10 mouse cellular contexts compared by ENCODE assay signal in genomic region chr15:102097147-102097915, GRCm38 (mm10). TPM values are rescaled to one million over a fixed set of nuclear protein-coding genes. Genes with fewer than 3 reads are reported as not detected.
DNase-seq lines count a peak whose midpoint lies in the region; ATAC-seq and TF ChIP-seq lines count a peak whose summit lies in the region.
"Had no signal": no experiment of that assay in that cellular context is flagged by ENCODE, and none has a peak within 500 bp of the region (broad histone marks: within the 10 kb centered on the region; RNA-seq: fewer than 3 reads in every experiment).

No protein-coding gene starts in this region.

- H3K36me3 ChIP-seq in heart, adult 2 months (ENCODE audit: control insufficient read depth, insufficient read depth, low read length): peaks cover 27% of the 10 kb centered on the region
- H3K36me3 ChIP-seq in heart, embryonic 10.5 days: peaks cover 55% of the 10 kb centered on the region

- H3K27me3 ChIP-seq in heart, adult 2 months (ENCODE audit: control insufficient read depth, insufficient read depth, low read length): no peaks in the 10 kb centered on the region
- no peaks in the 10 kb centered on the region for H3K27me3 ChIP-seq in heart, embryonic 10.5 days (ENCODE audit: insufficient read depth, poor library complexity, severe bottlenecking)

- no peaks in the 10 kb centered on the region for H3K9me3 ChIP-seq in heart, embryonic 10.5 days

- no peak overlapping the region for H3K4me3 ChIP-seq in heart, adult 2 months
- no peak overlapping the region for H3K4me3 ChIP-seq in heart, embryonic 10.5 days

- H3K27ac ChIP-seq in heart, adult 2 months: peak overlapping the region; percentile 69
- no peak overlapping the region for H3K27ac ChIP-seq in heart, embryonic 10.5 days

- intact Hi-C loops in heart, adult 2 months (cut with DNase I): no loop called here
- intact Hi-C loops in heart, postnatal 14 days (cut with DNase I): no loop called here

- H3K79me2 ChIP-seq in heart, adult 2 months (replicated peaks; ENCODE audit: control insufficient read depth, insufficient read depth, low read length): no peaks in the 10 kb centered on the region

- no peak for ATAC-seq in inflammation-experienced regulatory T-cells, adult 6 months

- TF ChIP-seq CTCF in heart, adult 2 months (IDR thresholded peaks at IDR 0.05): no peak

- H3K4me1 ChIP-seq in heart, adult 2 months (ENCODE audit: control insufficient read depth, insufficient read depth, low read length): peaks cover 28% of the 10 kb centered on the region
- H3K4me1 ChIP-seq in heart, embryonic 10.5 days: peaks cover 48% of the 10 kb centered on the region

- no peak overlapping the region for H3K9ac ChIP-seq in heart, adult 2 months (ENCODE audit: low read depth, low read length)

- TF ChIP-seq POLR2A in heart, adult 2 months (IDR thresholded peaks at IDR 0.05; ENCODE audit: insufficient read depth, low read depth, low read length): peak; percentile 52

- DNase-seq in heart, adult 2 months: peak; percentile 69 to 75
- no peak for DNase-seq in heart, embryonic 10.5 days (ENCODE audit: low spot score)
- peak; percentile 46 for DNase-seq in urinary bladder, postnatal 14 days (ENCODE audit: low spot score)
- no peak for DNase-seq in urinary bladder, adult 2 months (ENCODE audit: low spot score)
- DNase-seq in heart, postnatal 14 days: peak; percentile 56 to 71
- no peak for DNase-seq in embryo, embryonic 10 days (ENCODE audit: low spot score)
- no peak for DNase-seq in layer of hippocampus, postnatal 25 days (ENCODE audit: extremely low spot score in 1 of 2, low spot score in 1 of 2)
- DNase-seq: layer of hippocampus, adult 9-11 months had no signal

- WGBS in heart, adult 2 months: 41% methylated on average over 8 of the region's 8 CpGs
- WGBS in heart, embryonic 10.5 days: 69% methylated on average over 8 of the region's 8 CpGs

- 0 out of 2 replicates have a peak, but pooled peaks have one; percentile 7 for TF ChIP-seq EP300 in heart, adult 2 months (IDR thresholded peaks at IDR 0.05; ENCODE audit: insufficient read depth, low read depth, low read length)

RNA-seq across cellular contexts. Expression of gene Tns2, which starts 2.9 kb away (rescaled TPM):
- total RNA-seq in heart, adult 2 months (2021): 100 to 1,000 TPM; 114 to 130 TPM
- 157 and 184 TPM in 2 replicates for polyA plus RNA-seq in heart, adult 2 months (2012; rRNA removed)
- 19.8 and 19.9 TPM in 2 replicates for polyA plus RNA-seq in heart, embryonic 10.5 days (2016; fragmentation: Nextera tagmentation; extraction: Ambion mirVana)
- 69.2 and 107 TPM in 2 replicates for polyA plus RNA-seq in urinary bladder, adult 2 months (2012; rRNA removed)
- total RNA-seq in heart, postnatal 14 days (2021): 100 to 1,000 TPM; 119 to 121 TPM
- 1 to 10 TPM; 3.3 to 4.2 (median 3.8) TPM for polyA plus RNA-seq in inflammation-experienced regulatory T-cells, adult 6 months (2017; shearing (Covaris generic))
- total RNA-seq in layer of hippocampus, postnatal 25 days (2021): 10 to 100 TPM; 13.3 to 15.0 TPM

RNA-seq across cellular contexts. Expression of gene Eif4b, which starts 23.8 kb away (rescaled TPM):
- total RNA-seq in heart, adult 2 months (2021): 100 to 1,000 TPM; 138 to 177 TPM
- polyA plus RNA-seq in heart, adult 2 months (2012; rRNA removed): 50.7 and 87.9 TPM in 2 replicates
- 85.5 and 99.6 TPM in 2 replicates for polyA plus RNA-seq in heart, embryonic 10.5 days (2016; fragmentation: Nextera tagmentation; extraction: Ambion mirVana)
- polyA plus RNA-seq in urinary bladder, adult 2 months (2012; rRNA removed): 121 and 170 TPM in 2 replicates
- 100 to 1,000 TPM; 130 to 147 TPM for total RNA-seq in heart, postnatal 14 days (2021)
- 100 to 1,000 TPM in 2 of 3 experiments, 10 to 100 TPM in 1; 90.5 to 131 (median 129) TPM for polyA plus RNA-seq in inflammation-experienced regulatory T-cells, adult 6 months (2017; shearing (Covaris generic))
- 100 to 1,000 TPM; 182 to 188 TPM for total RNA-seq in layer of hippocampus, postnatal 25 days (2021)

RNA-seq across cellular contexts. Expression of gene Spryd3, which starts 38.7 kb away (rescaled TPM):
- 10 to 100 TPM; 13.4 to 14.2 TPM for total RNA-seq in heart, adult 2 months (2021)
- 23.1 and 24.2 TPM in 2 replicates for polyA plus RNA-seq in heart, adult 2 months (2012; rRNA removed)
- 19.0 and 19.4 TPM in 2 replicates for polyA plus RNA-seq in heart, embryonic 10.5 days (2016; fragmentation: Nextera tagmentation; extraction: Ambion mirVana)
- polyA plus RNA-seq in urinary bladder, adult 2 months (2012; rRNA removed): 43.7 and 50.0 TPM in 2 replicates
- total RNA-seq in heart, postnatal 14 days (2021): 10 to 100 TPM; 14.0 to 17.5 TPM
- polyA plus RNA-seq in inflammation-experienced regulatory T-cells, adult 6 months (2017; shearing (Covaris generic)): 10 to 100 TPM; 32.1 to 44.8 (median 33.6) TPM
- 100 to 1,000 TPM; 149 to 154 TPM for total RNA-seq in layer of hippocampus, postnatal 25 days (2021)

RNA-seq across cellular contexts. Expression of gene Igfbp6, which starts 46.8 kb away (rescaled TPM):
- total RNA-seq in heart, adult 2 months (2021): 10 to 100 TPM; 28.9 to 31.7 TPM
- polyA plus RNA-seq in heart, adult 2 months (2012; rRNA removed): 47.6 and 56.1 TPM in 2 replicates
- 0.64 and 0.67 TPM in 2 replicates for polyA plus RNA-seq in heart, embryonic 10.5 days (2016; fragmentation: Nextera tagmentation; extraction: Ambion mirVana)
- polyA plus RNA-seq in urinary bladder, adult 2 months (2012; rRNA removed): 260 TPM in 2 replicates
- 10 to 100 TPM; 42.0 to 51.8 TPM for total RNA-seq in heart, postnatal 14 days (2021)
- under 1 TPM in 1 of 3 experiments, not detected in 2; 0.33 TPM for polyA plus RNA-seq in inflammation-experienced regulatory T-cells, adult 6 months (2017; shearing (Covaris generic))
- total RNA-seq in layer of hippocampus, postnatal 25 days (2021): 10 to 100 TPM in 1 of 2 experiments, 1 to 10 TPM in 1; 8.0 to 11.1 TPM

RNA-seq across cellular contexts. Expression of gene Soat2, which starts 53.0 kb away (rescaled TPM):
- under 1 TPM in 1 of 2 experiments, not detected in 1; 0.09 TPM for total RNA-seq in heart, adult 2 months (2021)
- polyA plus RNA-seq in heart, adult 2 months (2012; rRNA removed): 0.12 and 0.16 TPM in 2 replicates
- polyA plus RNA-seq in heart, embryonic 10.5 days (2016; fragmentation: Nextera tagmentation; extraction: Ambion mirVana): 2.0 and 7.9 TPM in 2 replicates
- 0.59 and 0.89 TPM in 2 replicates for polyA plus RNA-seq in urinary bladder, adult 2 months (2012; rRNA removed)
- total RNA-seq in heart, postnatal 14 days (2021): under 1 TPM in 1 of 2 experiments, not detected in 1; 0.17 TPM
- polyA plus RNA-seq in inflammation-experienced regulatory T-cells, adult 6 months (2017; shearing (Covaris generic)): 1 to 10 TPM in 2 of 3 experiments, under 1 TPM in 1; 0.94 to 4.9 (median 1.3) TPM
- total RNA-seq in layer of hippocampus, postnatal 25 days (2021): not detected
- polyA plus RNA-seq: neural tube, embryonic 14.5 days had no signal

Comparison
In these comparisons a context has a peak if more than half of its experiments do, and no peak if none do; other contexts are left out.
1. DNase-seq: peak in heart, adult 2 months (2 of 2), urinary bladder, postnatal 14 days (single experiment) and heart, postnatal 14 days (2 of 2); none in heart, embryonic 10.5 days (single experiment), urinary bladder, adult 2 months (single experiment), embryo, embryonic 10 days (single experiment) and layer of hippocampus, postnatal 25 days (0 of 2).